Mouse (Mus musculus) spleen, adult 10 weeks (tissue): Measurements from ENCODE around the gene Sds. TPM values are rescaled to one million over a fixed set of nuclear protein-coding genes. Genes with fewer than 3 reads are reported as not detected.

Experiments used
- polyA plus RNA-seq: library from polyadenylated mRNA; stranded (reverse); fragments of 350-450 nt; fragmentation: Illumina TruSeq; extraction: RNeasy Lipid Tissue Mini Kit (QIAGEN cat#74804); gene quantifications from one replicate; pipeline ENCODE4 v1.2.3, GENCODE M21; 2015; ENCODE audit warnings: low replicate concordance; ENCODE audit not compliant: insufficient read depth

Sds gene
- not detected for polyA plus RNA-seq

DNA sequence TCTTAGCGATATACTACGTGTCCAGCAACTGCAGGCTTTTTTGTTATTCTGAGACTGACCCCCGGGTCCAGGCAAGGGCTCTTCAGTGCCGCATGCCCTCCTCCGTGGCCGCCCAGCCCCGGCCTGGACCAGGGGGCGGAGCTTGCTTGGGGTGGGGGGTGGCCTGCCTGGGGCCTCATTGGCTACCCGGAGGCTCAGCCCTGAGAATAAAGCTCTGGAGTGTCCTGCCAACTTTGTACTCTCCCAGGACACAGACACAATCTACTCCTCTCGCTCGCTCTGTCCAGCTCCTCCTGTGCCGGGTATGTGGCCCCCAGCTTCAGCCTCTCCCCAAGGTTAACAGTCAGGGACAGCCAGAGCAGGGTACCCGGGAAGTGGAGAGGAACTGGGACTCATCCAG is at the start of gene Sds:
Gene Sds (plus strand): TSS at position 231 of the 400 bp plus-strand sequence.

DNA sequence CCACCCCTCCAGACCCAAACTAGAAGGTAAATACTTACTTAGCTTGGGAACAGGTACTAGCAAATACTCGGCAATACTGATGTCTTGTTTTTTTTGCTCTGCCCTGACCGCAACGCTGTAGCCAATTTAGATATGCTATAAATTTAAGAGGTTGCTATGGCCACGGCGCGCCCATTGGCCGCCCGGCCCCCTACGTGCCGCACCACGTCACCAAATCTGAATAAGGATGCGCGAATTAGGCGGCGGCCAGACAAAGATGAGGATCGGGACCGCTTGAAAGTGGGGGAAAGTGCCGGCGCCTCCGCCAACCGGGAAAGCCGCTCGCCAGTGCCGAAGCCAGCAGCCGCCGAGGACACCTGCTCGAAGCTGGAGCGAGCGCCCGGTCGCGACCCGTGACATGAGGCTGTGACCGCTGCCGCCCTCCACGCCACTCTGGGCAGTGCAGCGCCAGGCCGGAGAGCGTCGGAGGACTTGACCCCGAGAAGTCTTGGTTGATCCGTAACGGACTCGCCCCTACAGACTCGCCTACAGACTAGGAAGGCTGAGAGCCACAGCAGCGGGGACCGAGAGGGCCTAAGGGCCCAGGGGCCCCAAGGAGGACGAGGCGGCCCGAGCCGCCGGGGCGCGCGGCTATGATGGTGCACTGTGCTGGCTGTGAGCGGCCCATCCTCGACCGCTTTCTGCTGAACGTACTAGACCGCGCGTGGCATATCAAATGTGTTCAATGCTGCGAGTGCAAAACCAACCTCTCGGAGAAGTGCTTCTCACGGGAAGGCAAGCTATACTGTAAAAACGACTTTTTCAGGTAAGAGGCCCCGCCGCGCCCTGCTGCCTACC is 44.5 kb upstream of the Sds start, which contains the start of gene Lhx5:
Gene Lhx5 (plus strand): TSS at position 51 of the 837 bp plus-strand sequence.

DNA sequence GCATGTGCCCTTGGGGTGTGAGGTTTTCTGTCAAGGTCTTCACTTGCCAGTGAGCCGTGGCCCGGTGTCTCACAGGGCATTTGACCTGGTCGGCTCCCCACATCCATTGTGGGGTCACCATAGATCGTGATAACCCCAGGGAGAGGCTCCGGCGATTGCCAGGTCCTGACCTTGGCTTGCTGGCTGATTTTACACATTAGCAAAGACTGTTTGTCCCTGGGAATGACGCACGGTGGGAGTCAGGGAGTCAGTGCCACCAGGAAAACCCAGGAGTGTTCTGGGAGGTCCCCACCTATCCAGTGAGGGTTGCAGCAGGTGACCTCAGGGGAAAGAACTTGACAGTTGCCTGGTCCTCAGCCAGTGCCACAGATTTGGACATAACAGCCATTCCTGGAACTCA is 3.6 kb upstream of the Sds start, which contains the start of gene Sdsl:
Gene Sdsl (minus strand): TSS at position 41 of the 400 bp plus-strand sequence.

DNA sequence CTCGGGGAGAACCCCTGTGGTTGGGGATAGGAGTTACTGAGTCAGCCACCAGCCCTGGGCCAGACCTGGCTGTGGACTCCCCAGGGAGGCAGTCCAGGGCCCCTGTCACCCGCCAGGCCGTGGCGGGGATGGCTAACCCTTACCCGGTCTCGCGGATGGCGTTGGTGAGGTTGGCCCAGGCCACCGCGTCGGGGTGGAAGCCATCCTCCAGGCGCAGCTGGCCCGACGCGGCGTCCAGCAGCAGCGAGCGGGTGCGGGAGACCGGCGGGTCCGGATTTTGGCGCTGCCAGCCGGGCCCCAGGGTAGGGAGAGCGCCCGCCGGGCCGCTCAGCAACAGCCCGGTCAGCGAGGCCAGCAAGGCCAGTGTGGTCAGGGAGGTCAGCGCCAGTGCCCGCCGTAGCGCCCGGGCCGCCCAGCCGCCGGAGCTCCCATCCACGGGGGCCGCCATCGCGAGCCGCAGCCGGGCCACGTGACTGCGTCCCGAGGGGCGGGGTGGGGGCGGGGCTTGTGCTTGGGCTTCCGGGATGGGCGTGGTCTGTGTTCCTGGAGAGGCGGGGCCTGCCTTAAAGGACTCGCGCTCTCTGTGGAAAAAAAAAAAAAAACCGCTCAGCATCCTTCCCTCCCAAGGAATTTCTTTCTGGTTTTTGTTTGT is 26.9 kb downstream of the Sds start, which contains the start of gene Plbd2:
Gene Plbd2 (minus strand): TSS at position 482 of the 652 bp plus-strand sequence.

GRCm38 (mm10) chr5:120510982-120511642 is 34.8 kb downstream of the Sds start, which contains the start of gene Slc8b1:
Slc8b1 (plus strand) TSS chr5:120511168.

Other genes with a start within 250 kb of the Sds start
- gene Lhx5, start 44.8 kb upstream of the Sds start, polyA plus RNA-seq: not detected
- not detected for gene Sdsl, start 3.7 kb upstream of the Sds start, polyA plus RNA-seq
- gene Plbd2, start 27.1 kb downstream of the Sds start, polyA plus RNA-seq: 10.3 TPM
- 26.0 TPM for gene Slc8b1, start 34.6 kb downstream of the Sds start, polyA plus RNA-seq
- 11.5 TPM for gene Tpcn1, start 112.1 kb downstream of the Sds start, polyA plus RNA-seq
- gene Iqcd, start 112.5 kb downstream of the Sds start, polyA plus RNA-seq: 0.39 TPM
- gene Rita1, start 136.1 kb downstream of the Sds start, polyA plus RNA-seq: 2.0 TPM
- 15.6 TPM for gene Ddx54, start 136.2 kb downstream of the Sds start, polyA plus RNA-seq
- gene Cfap73, start 157.7 kb downstream of the Sds start, polyA plus RNA-seq: not detected
- 3.3 TPM for gene Rasal1, start 172.3 kb downstream of the Sds start, polyA plus RNA-seq
- gene Dtx1, start 235.4 kb downstream of the Sds start, polyA plus RNA-seq: 55.9 TPM